Mouse (Mus musculus): ENCODE data around the gene Cd164. TPM values are rescaled to one million over a fixed set of nuclear protein-coding genes. Genes with fewer than 3 reads are reported as not detected.

Cd164 gene
- polyA plus RNA-seq, 1 experiment from 2014 or later, result 108 TPM

- Histone ChIP-seq H3K9me3 (replicated peaks) (no peaks in the 10 kb centered on the region), H3K27ac (replicated peaks) (no peak overlapping the region), H3K27me3 (ENCODE audit: low read depth, poor library complexity, severe bottlenecking) (no peaks in the 10 kb centered on the region), H3K4me1 (peaks cover 5% of the 10 kb centered on the region), H3K36me3 (no peaks in the 10 kb centered on the region), H3K4me3 (no peak overlapping the region)
- DNase-seq (ENCODE audit: low spot score), result no peak
Measured at GRCm38 (mm10) chr10:41514921-41515320, 4.3 kb upstream of the Cd164 start.

- DNase-seq (ENCODE audit: low spot score), result no peak
- under 1% methylated on average over 23 of the region's 23 CpGs for WGBS
- Histone ChIP-seq H3K9me3 (replicated peaks) (no peaks in the 10 kb centered on the region), H3K27me3 (ENCODE audit: low read depth, poor library complexity, severe bottlenecking) (no peaks in the 10 kb centered on the region), H3K4me3 (peak overlapping the region; percentile 74), H3K27ac (replicated peaks) (peak overlapping the region; percentile 100), H3K36me3 (peaks cover 12% of the 10 kb centered on the region), H3K4me1 (peaks cover 33% of the 10 kb centered on the region)
Measured at GRCm38 (mm10) chr10:41518508-41518980, 670 bp upstream of the Cd164 start.

GRCm38 (mm10) chr10:41519640-41520409 lies 611 bp downstream of the Cd164 start:
- Histone ChIP-seq H3K9me3 (replicated peaks) (no peaks in the 10 kb centered on the region), H3K27me3 (ENCODE audit: low read depth, poor library complexity, severe bottlenecking) (no peaks in the 10 kb centered on the region), H3K27ac (replicated peaks) (peak overlapping the region; percentile 100), H3K4me1 (peaks cover 34% of the 10 kb centered on the region), H3K36me3 (peaks cover 24% of the 10 kb centered on the region), H3K4me3 (peak overlapping the region; percentile 74)
- DNase-seq (ENCODE audit: low spot score), result no peak
- under 1% methylated on average over 65 of the region's 65 CpGs for WGBS

- Histone ChIP-seq H3K27ac (replicated peaks) (peak overlapping the region; percentile 100), H3K36me3 (peaks cover 30% of the 10 kb centered on the region), H3K9me3 (replicated peaks) (no peaks in the 10 kb centered on the region), H3K27me3 (ENCODE audit: low read depth, poor library complexity, severe bottlenecking) (no peaks in the 10 kb centered on the region), H3K4me3 (peak overlapping the region; percentile 74), H3K4me1 (peaks cover 34% of the 10 kb centered on the region)
- 11% methylated on average over 5 of the region's 5 CpGs for WGBS
- no peak for DNase-seq (ENCODE audit: low spot score)
Measured at GRCm38 (mm10) chr10:41520410-41520673, 1.1 kb downstream of the Cd164 start.

GRCm38 (mm10) chr10:41523386-41523785 lies 4.2 kb downstream of the Cd164 start:
- Histone ChIP-seq H3K36me3 (peaks cover 58% of the 10 kb centered on the region), H3K27ac (replicated peaks) (no peak overlapping the region), H3K4me3 (no peak overlapping the region), H3K9me3 (replicated peaks) (no peaks in the 10 kb centered on the region), H3K27me3 (ENCODE audit: low read depth, poor library complexity, severe bottlenecking) (no peaks in the 10 kb centered on the region), H3K4me1 (peaks cover 28% of the 10 kb centered on the region)
- DNase-seq (ENCODE audit: low spot score), result no peak
- WGBS, result 92% methylated on average over 3 of the region's 3 CpGs

GRCm38 (mm10) chr10:41525696-41526095 lies 6.5 kb downstream of the Cd164 start:
- Histone ChIP-seq H3K4me3 (no peak overlapping the region), H3K36me3 (peaks cover 81% of the 10 kb centered on the region)
- 88% methylated on average over 1 of the region's 1 CpGs for WGBS

GRCm38 (mm10) chr10:41529972-41530371 lies 10.8 kb downstream of the Cd164 start:
- H3K4me3 ChIP-seq, result no peak overlapping the region
- H3K27ac ChIP-seq (replicated peaks), result no peak overlapping the region
- no peaks in the 10 kb centered on the region for H3K27me3 ChIP-seq (ENCODE audit: low read depth, poor library complexity, severe bottlenecking)
- H3K36me3 ChIP-seq, result peaks cover 98% of the 10 kb centered on the region
- DNase-seq (ENCODE audit: low spot score), result no peak
- no peaks in the 10 kb centered on the region; the same call in 1 of the 2 replicates for H3K9me3 ChIP-seq (replicated peaks)
- 95% methylated on average over 5 of the region's 5 CpGs for WGBS
- no peaks in the 10 kb centered on the region for H3K4me1 ChIP-seq

More at GRCm38 (mm10) chr10:41525696-41526095, 6.5 kb downstream of the Cd164 start:
- no peaks in the 10 kb centered on the region for H3K9me3 ChIP-seq (replicated peaks)
- peaks cover 26% of the 10 kb centered on the region for H3K4me1 ChIP-seq
- no peak for DNase-seq (ENCODE audit: low spot score)
- H3K27me3 ChIP-seq (ENCODE audit: low read depth, poor library complexity, severe bottlenecking), result no peaks in the 10 kb centered on the region
- no peak overlapping the region for H3K27ac ChIP-seq (replicated peaks)

GRCm38 (mm10) chr10:41535991-41536390 lies 16.8 kb downstream of the Cd164 start:
- 92% methylated on average over 2 of the region's 2 CpGs for WGBS
- Histone ChIP-seq H3K27ac (replicated peaks) (no peak overlapping the region), H3K4me1 (peaks cover 8% of the 10 kb centered on the region), H3K27me3 (ENCODE audit: low read depth, poor library complexity, severe bottlenecking) (no peaks in the 10 kb centered on the region), H3K36me3 (peaks cover 79% of the 10 kb centered on the region), H3K4me3 (no peak overlapping the region), H3K9me3 (replicated peaks) (no peaks in the 10 kb centered on the region; the same call in 1 of the 2 replicates)
- DNase-seq (ENCODE audit: low spot score), result no peak

GRCm38 (mm10) chr10:41536714-41537113 lies 17.5 kb downstream of the Cd164 start:
- Histone ChIP-seq H3K27ac (replicated peaks) (no peak overlapping the region), H3K4me3 (no peak overlapping the region), H3K4me1 (peaks cover 8% of the 10 kb centered on the region), H3K27me3 (ENCODE audit: low read depth, poor library complexity, severe bottlenecking) (no peaks in the 10 kb centered on the region), H3K9me3 (replicated peaks) (no peaks in the 10 kb centered on the region; the same call in 1 of the 2 replicates), H3K36me3 (peaks cover 72% of the 10 kb centered on the region)
- WGBS, result 98% methylated on average over 1 of the region's 1 CpGs
- DNase-seq (ENCODE audit: low spot score), result no peak

GRCm38 (mm10) chr10:41537226-41537982 lies 18.2 kb downstream of the Cd164 start:
- no peak for DNase-seq (ENCODE audit: low spot score)
- no peaks in the 10 kb centered on the region for H3K27me3 ChIP-seq (ENCODE audit: low read depth, poor library complexity, severe bottlenecking)
- peaks cover 8% of the 10 kb centered on the region for H3K4me1 ChIP-seq
- H3K36me3 ChIP-seq, result peaks cover 65% of the 10 kb centered on the region
- WGBS, result 62% methylated on average over 4 of the region's 4 CpGs
- H3K9me3 ChIP-seq (replicated peaks), result no peaks in the 10 kb centered on the region; the same call in 1 of the 2 replicates
- no peak overlapping the region for H3K27ac ChIP-seq (replicated peaks)
- no peak overlapping the region for H3K4me3 ChIP-seq

- Histone ChIP-seq H3K4me3 (no peak overlapping the region), H3K27ac (replicated peaks) (no peak overlapping the region), H3K27me3 (ENCODE audit: low read depth, poor library complexity, severe bottlenecking) (no peaks in the 10 kb centered on the region), H3K36me3 (peaks cover 59% of the 10 kb centered on the region), H3K9me3 (replicated peaks) (no peaks in the 10 kb centered on the region; the same call in 1 of the 2 replicates), H3K4me1 (peaks cover 8% of the 10 kb centered on the region)
- no peak for DNase-seq (ENCODE audit: low spot score)
- WGBS, result 96% methylated on average over 3 of the region's 3 CpGs
Measured at GRCm38 (mm10) chr10:41537983-41538330, 18.7 kb downstream of the Cd164 start.

GRCm38 (mm10) chr10:41538986-41539385 lies 19.8 kb downstream of the Cd164 start:
- Histone ChIP-seq H3K27me3 (ENCODE audit: low read depth, poor library complexity, severe bottlenecking) (no peaks in the 10 kb centered on the region), H3K36me3 (peaks cover 49% of the 10 kb centered on the region), H3K4me3 (no peak overlapping the region), H3K4me1 (peaks cover 9% of the 10 kb centered on the region), H3K27ac (replicated peaks) (no peak overlapping the region), H3K9me3 (replicated peaks) (no peaks in the 10 kb centered on the region; the same call in 1 of the 2 replicates)
- 94% methylated on average over 4 of the region's 4 CpGs for WGBS
- no peak for DNase-seq (ENCODE audit: low spot score)

GRCm38 (mm10) chr10:41542057-41542456 lies 22.8 kb downstream of the Cd164 start:
- H3K4me1 ChIP-seq, result peaks cover 19% of the 10 kb centered on the region
- H3K27ac ChIP-seq (replicated peaks), result no peak overlapping the region
- no peak for DNase-seq (ENCODE audit: low spot score)
- H3K9me3 ChIP-seq (replicated peaks), result no peaks in the 10 kb centered on the region; the same call in 1 of the 2 replicates
- no peak overlapping the region for H3K4me3 ChIP-seq
- H3K27me3 ChIP-seq (ENCODE audit: low read depth, poor library complexity, severe bottlenecking), result no peaks in the 10 kb centered on the region
- 99% methylated on average over 6 of the region's 6 CpGs for WGBS
- peaks cover 18% of the 10 kb centered on the region for H3K36me3 ChIP-seq
